Mouse (Mus musculus) heart, adult 2 months (tissue): ENCODE data around the gene Stkld1.

Experiments used
- EP300 ChIP-seq: fragments of 200-500 bp; IDR thresholded peaks from 2 replicates; pipeline ENCODE4 v1.6.1; 2011; ENCODE audit warnings: low read depth, low read length, control low read depth; ENCODE audit not compliant: insufficient read depth
- POLR2A ChIP-seq: fragments of 200-500 bp; IDR thresholded peaks from 2 replicates; pipeline ENCODE4 v1.6.1; 2011; ENCODE audit warnings: mild to moderate bottlenecking, low read depth, low read length, control low read depth; ENCODE audit not compliant: insufficient read depth

GRCm38 (mm10) chr2:26910994-26911765 is 22.7 kb upstream of the Stkld1 start:
- TF ChIP-seq EP300, result no peak
- TF ChIP-seq POLR2A, result no peak
